Mouse (Mus musculus) stomach, embryonic 16.5 days (tissue): ENCODE measurements around the gene Wdr73. TPM values are rescaled to one million over a fixed set of nuclear protein-coding genes. Genes with fewer than 3 reads are reported as not detected.
A peak's percentile ranks its signal among the peaks of the same experiment; 100 is the strongest.

Experiments
- ATAC-seq: fragments of 200-750 bp; cut with Nextera tagmentation; 2 replicates; pipeline ENCODE4 v1.8.0; 2017; ENCODE audit warnings: moderate number of reproducible peaks, moderate TSS enrichment; ENCODE audit not compliant: insufficient read depth, low FRiP score
- H3K27ac ChIP-seq: fragments of 300-500 bp; sonication (generic); 2 replicates; pipeline ENCODE4 v1.5.1; 2014; ENCODE audit warnings: low read length
- H3K27me3 ChIP-seq: fragments of 300-500 bp; sonication (generic); 2 replicates; pipeline ENCODE4 v1.6.1; 2014; ENCODE audit warnings: low read length, control low read depth, mixed read lengths; ENCODE audit not compliant: control insufficient read depth, insufficient read depth
- H3K36me3 ChIP-seq: fragments of 300-500 bp; sonication (generic); 2 replicates; pipeline ENCODE4 v1.6.1; 2014; ENCODE audit warnings: low read length; ENCODE audit not compliant: control insufficient read depth, insufficient read depth
- H3K4me1 ChIP-seq: fragments of 300-500 bp; sonication (generic); 2 replicates; pipeline ENCODE4 v1.6.1; 2014; ENCODE audit warnings: low read length, control low read depth, mixed read lengths; ENCODE audit not compliant: control insufficient read depth, insufficient read depth
- H3K4me2 ChIP-seq: fragments of 300-500 bp; sonication (generic); 2 replicates; pipeline ENCODE4 v1.6.1; 2014; ENCODE audit warnings: low read depth, low read length, mixed read lengths
- H3K4me3 ChIP-seq: fragments of 300-500 bp; sonication (generic); replicated peaks from 2 replicates; pipeline ENCODE4 v1.5.1; 2014; ENCODE audit warnings: mild to moderate bottlenecking, low read length
- H3K9ac ChIP-seq: fragments of 300-500 bp; sonication (generic); 2 replicates; pipeline ENCODE4 v1.6.1; 2014; ENCODE audit warnings: low read length
- H3K9me3 ChIP-seq: fragments of 300-500 bp; sonication (generic); replicated peaks from 2 replicates; pipeline ENCODE4 v1.6.1; 2016; ENCODE audit warnings: low read length, control low read depth; ENCODE audit not compliant: control insufficient read depth
- WGBS: fragments of 180-500 bp; shearing (Covaris S2); extraction: QIAGEN DNeasy Blood & Tissue Kit; methylation state at CpG from one replicate; pipeline ENCODE4 v1.1.7; 2014; 5-methylcytosine and 5-hydroxymethylcytosine counted together
- polyA plus RNA-seq: library from polyadenylated mRNA; unstranded; fragments of >200 nt; fragmentation: Nextera tagmentation; extraction: Ambion mirVana; gene quantifications from 2 replicates; pipeline ENCODE4 v1.2.1, GENCODE M21; 2015

Wdr73 gene
- polyA plus RNA-seq, 1 experiment from 2014 or later, result 25.2 TPM

DNA sequence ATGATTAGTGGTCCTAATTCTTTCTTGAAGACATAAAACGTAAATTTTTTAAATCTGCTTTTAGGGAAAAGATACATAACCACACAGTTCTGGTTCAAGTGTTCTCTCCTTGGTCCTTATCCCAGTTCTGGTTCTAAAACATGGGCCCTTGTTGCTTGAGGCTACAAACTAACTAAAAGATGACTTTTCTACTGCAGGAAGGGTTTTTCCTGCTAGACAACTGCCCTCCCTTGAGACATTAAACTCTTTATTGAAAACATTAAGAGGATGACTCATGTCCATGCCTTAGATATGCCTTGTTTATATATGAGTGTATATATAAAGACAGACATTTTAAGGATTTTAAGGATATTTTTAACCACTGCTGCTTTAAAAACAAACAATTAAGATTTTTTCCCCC, 57.9 kb downstream of the Wdr73 start:
- Histone ChIP-seq H3K9me3 (no peaks in the 10 kb centered on the region), H3K36me3 (no peaks in the 10 kb centered on the region), H3K4me1 (no peaks in the 10 kb centered on the region), H3K4me3 (no peak overlapping the region), H3K27ac (no peak overlapping the region), H3K27me3 (no peaks in the 10 kb centered on the region), H3K9ac (no peak overlapping the region), H3K4me2 (no peak overlapping the region)
- no peak for ATAC-seq
- 73% methylated on average over 1 of the region's 1 CpGs for WGBS

DNA sequence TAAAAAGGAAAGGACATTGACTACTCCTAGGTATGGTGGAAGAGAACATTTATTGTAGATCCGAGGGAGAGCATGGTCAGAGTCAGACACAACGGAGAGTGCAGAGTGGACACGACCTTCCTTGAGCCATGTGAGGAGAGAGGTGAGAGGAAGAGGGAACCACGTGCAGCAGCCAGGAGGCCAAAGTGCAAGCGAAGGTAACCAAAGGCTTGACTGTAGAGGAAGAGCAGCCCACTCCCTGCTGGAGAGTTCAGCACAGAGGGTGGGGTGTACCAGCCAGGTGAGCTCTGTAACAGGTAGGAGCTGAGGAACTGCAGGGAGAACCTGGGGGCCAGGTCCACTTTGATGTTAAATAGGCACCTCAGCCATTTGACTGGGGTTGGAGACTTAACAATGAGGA, 58.9 kb downstream of the Wdr73 start:
- Histone ChIP-seq H3K27me3 (no peaks in the 10 kb centered on the region), H3K9me3 (no peaks in the 10 kb centered on the region), H3K36me3 (no peaks in the 10 kb centered on the region), H3K27ac (no peak overlapping the region), H3K4me2 (no peak overlapping the region), H3K9ac (no peak overlapping the region), H3K4me1 (no peaks in the 10 kb centered on the region), H3K4me3 (no peak overlapping the region)
- ATAC-seq, result no peak
- 56% methylated on average over 5 of the region's 5 CpGs for WGBS

DNA sequence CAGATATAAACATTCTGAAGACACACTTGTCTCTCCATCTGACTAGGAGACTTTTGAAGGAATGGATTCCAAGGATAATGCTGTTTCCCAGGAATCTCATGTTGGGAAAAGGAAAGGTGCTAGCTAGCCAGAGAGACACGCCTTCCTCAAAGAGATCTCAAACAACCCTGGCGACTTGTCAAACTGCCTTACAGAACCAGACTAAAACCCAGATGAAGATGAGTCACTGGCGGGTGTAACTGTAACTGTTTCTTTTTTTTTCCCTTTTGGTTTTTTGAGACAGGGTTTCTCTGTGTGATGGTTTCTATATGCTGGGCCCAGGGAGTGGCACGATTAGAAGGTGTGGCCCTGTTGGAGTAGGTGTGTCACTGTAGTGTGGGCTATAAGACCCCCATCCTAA, 60.1 kb downstream of the Wdr73 start:
- ATAC-seq, result no peak
- 54% methylated on average over 4 of the region's 4 CpGs for WGBS
- Histone ChIP-seq H3K9me3 (no peaks in the 10 kb centered on the region), H3K36me3 (no peaks in the 10 kb centered on the region), H3K4me1 (no peaks in the 10 kb centered on the region), H3K4me3 (no peak overlapping the region), H3K9ac (no peak overlapping the region), H3K4me2 (no peak overlapping the region), H3K27ac (peak overlapping the region; percentile 1; the same call in 1 of the 2 replicates), H3K27me3 (no peaks in the 10 kb centered on the region)

Other genes with a start within 250 kb of the Wdr73 start
- gene Crtc3, start 212.4 kb downstream of the Wdr73 start, polyA plus RNA-seq, result 15.6 and 19.1 TPM in 2 replicates
- gene Iqgap1, start 75.3 kb downstream of the Wdr73 start, polyA plus RNA-seq, result 99.2 and 106 TPM in 2 replicates
- 1.4 and 1.6 TPM in 2 replicates for gene Zscan2, start 40.3 kb downstream of the Wdr73 start, polyA plus RNA-seq
- 3.5 and 4.4 TPM in 2 replicates for gene Nmb, start 3.8 kb upstream of the Wdr73 start, polyA plus RNA-seq
- 227 and 228 TPM in 2 replicates for gene Sec11a, start 46.5 kb upstream of the Wdr73 start, polyA plus RNA-seq
- 11.5 and 12.1 TPM in 2 replicates for gene Zfp592, start 92.4 kb upstream of the Wdr73 start, polyA plus RNA-seq
- 0.57 and 1.9 TPM in 2 replicates for gene Alpk3, start 156.3 kb upstream of the Wdr73 start, polyA plus RNA-seq
- 0.61 and 0.77 TPM in 2 replicates for gene Slc28a1, start 213.5 kb upstream of the Wdr73 start, polyA plus RNA-seq